In the genomic region with DNA sequence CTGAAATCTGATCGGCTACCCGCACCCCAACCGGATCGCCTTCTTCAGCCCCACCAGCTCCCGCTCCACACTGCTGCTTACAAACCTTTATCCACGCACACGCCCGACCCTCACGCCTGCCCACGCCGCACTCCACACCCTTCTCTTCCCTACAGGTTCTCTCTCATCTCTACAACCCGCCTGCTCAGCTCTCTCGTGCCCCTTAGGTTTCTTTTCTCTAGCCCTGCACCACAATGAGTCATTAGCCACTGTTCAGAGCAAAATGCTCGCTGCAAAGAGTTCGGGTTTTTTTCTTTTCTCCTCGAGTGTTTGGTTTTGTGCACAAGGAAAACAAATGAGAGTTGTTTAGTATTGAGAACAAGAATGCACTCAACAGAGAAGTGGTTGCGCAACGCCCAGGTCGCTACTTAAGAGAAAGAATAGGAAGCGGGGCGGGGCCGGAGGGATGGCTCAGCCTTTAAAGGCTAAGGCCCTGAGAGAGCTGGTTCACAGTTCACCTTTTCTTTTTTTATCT, we compare ENCODE assay signal across 8 mouse cellular contexts. TPM values are rescaled to one million over a fixed set of nuclear protein-coding genes. Genes with fewer than 3 reads are reported as not detected.
DNase-seq lines count a peak whose midpoint lies in the region; ATAC-seq and TF ChIP-seq lines count a peak whose summit lies in the region.

No protein-coding gene starts in this region.

- no peak for DNase-seq in frontal cortex, postnatal 25 days (ENCODE audit: low spot score in 2 of 2)
- DNase-seq in brain, adult 2 months (ENCODE audit: low read depth, low spot score), result peak; percentile 81
- peak; percentile 47 for DNase-seq in gastrocnemius, adult 8-10 months (ENCODE audit: low spot score in 2 of 2)
- peak; percentile 71 for DNase-seq in hindbrain, postnatal 0 days (ENCODE audit: low spot score)
- peak; percentile 78 for DNase-seq in naive thymus-derived CD4-positive, alpha-beta T cell, adult 2 months (ENCODE audit: low read depth)
- peak; percentile 70 for DNase-seq in stomach, postnatal 0 days (ENCODE audit: low spot score)

- no peak for TF ChIP-seq EP300 in stomach, postnatal 0 days (optimal IDR thresholded peaks at IDR 0.05)

- peak overlapping the region; percentile 62 for H3K9ac ChIP-seq in hindbrain, postnatal 0 days (replicated peaks; ENCODE audit: low read length)
- H3K9ac ChIP-seq in liver, embryonic 12.5 days, result peak overlapping the region; percentile 65
- H3K9ac ChIP-seq in stomach, postnatal 0 days (ENCODE audit: low read length), result peak overlapping the region; percentile 82

- under 1% methylated on average over 22 of the region's 22 CpGs for WGBS in hindbrain, postnatal 0 days
- under 1% methylated on average over 22 of the region's 22 CpGs for WGBS in liver, embryonic 12.5 days (ENCODE audit: insufficient replicate concordance)
- WGBS in stomach, postnatal 0 days, result under 1% methylated on average over 22 of the region's 22 CpGs

- H3K4me3 ChIP-seq in hindbrain, postnatal 0 days (ENCODE audit: low read length), result peak overlapping the region; percentile 61
- H3K4me3 ChIP-seq in liver, embryonic 12.5 days, result peak overlapping the region; percentile 74
- peak overlapping the region; percentile 84 for H3K4me3 ChIP-seq in stomach, postnatal 0 days (ENCODE audit: low read depth, low read length)

- peak overlapping the region; percentile 61 for H3K4me2 ChIP-seq in hindbrain, postnatal 0 days (ENCODE audit: low read depth, low read length)
- H3K4me2 ChIP-seq in liver, embryonic 12.5 days, result peak overlapping the region; percentile 81
- peak overlapping the region; percentile 76 for H3K4me2 ChIP-seq in stomach, postnatal 0 days (replicated peaks; ENCODE audit: low read depth)

- ATAC-seq in frontal cortex, adult (ENCODE audit: low TSS enrichment), result peak; percentile 24
- ATAC-seq in hindbrain, postnatal 0 days, result peak; percentile 57
- ATAC-seq in liver, embryonic 12.5 days, result peak; percentile 4; the same call in 1 of the 2 replicates
- ATAC-seq in stomach, postnatal 0 days (ENCODE audit: low FRiP score, low TSS enrichment), result peak; percentile 27

- TF ChIP-seq CTCF in hindbrain, postnatal 0 days (IDR thresholded peaks at IDR 0.05; ENCODE audit: low read depth), result no peak; the same call in 1 of the 2 replicates
- no peak for TF ChIP-seq CTCF in stomach, postnatal 0 days (IDR thresholded peaks at IDR 0.05; ENCODE audit: low read depth)

- no peaks in the 10 kb centered on the region for H3K27me3 ChIP-seq in hindbrain, postnatal 0 days (ENCODE audit: insufficient read depth, low read length)
- no peaks in the 10 kb centered on the region for H3K27me3 ChIP-seq in liver, embryonic 12.5 days (replicated peaks)
- no peaks in the 10 kb centered on the region for H3K27me3 ChIP-seq in stomach, postnatal 0 days (ENCODE audit: control insufficient read depth, insufficient read depth, low read length)

- H3K4me1 ChIP-seq in hindbrain, postnatal 0 days (ENCODE audit: insufficient read depth, low read length), result 0 out of 2 replicates have a peak, but pooled peaks cover 3% of the 10 kb centered on the region
- peaks cover 45% of the 10 kb centered on the region for H3K4me1 ChIP-seq in liver, embryonic 12.5 days
- H3K4me1 ChIP-seq in stomach, postnatal 0 days (replicated peaks; ENCODE audit: control insufficient read depth, insufficient read depth), result no peaks in the 10 kb centered on the region; the same call in 1 of the 2 replicates

- no peaks in the 10 kb centered on the region for H3K9me3 ChIP-seq in hindbrain, postnatal 0 days (ENCODE audit: low read length)
- no peaks in the 10 kb centered on the region for H3K9me3 ChIP-seq in liver, embryonic 12.5 days (replicated peaks)
- H3K9me3 ChIP-seq in stomach, postnatal 0 days (ENCODE audit: control insufficient read depth, low read length), result no peaks in the 10 kb centered on the region

- H3K27ac ChIP-seq in hindbrain, postnatal 0 days, result peak overlapping the region; percentile 81
- peak overlapping the region; percentile 78 for H3K27ac ChIP-seq in liver, embryonic 12.5 days
- peak overlapping the region; percentile 98 for H3K27ac ChIP-seq in stomach, postnatal 0 days (replicated peaks)

- no peaks in the 10 kb centered on the region for H3K36me3 ChIP-seq in hindbrain, postnatal 0 days (ENCODE audit: insufficient read depth, low read length)
- no peaks in the 10 kb centered on the region for H3K36me3 ChIP-seq in liver, embryonic 12.5 days
- no peaks in the 10 kb centered on the region for H3K36me3 ChIP-seq in stomach, postnatal 0 days (ENCODE audit: control insufficient read depth, insufficient read depth, low read length)

RNA-seq across cellular contexts. Expression of gene Klrb1b, which starts 17.4 kb away (rescaled TPM):
- total RNA-seq in gastrocnemius, adult 8-10 months (2022), result not detected
- not detected in 2 replicates for total RNA-seq in hindbrain, postnatal 0 days (2014; rRNA removed)
- not detected in 2 replicates for polyA plus RNA-seq in hindbrain, postnatal 0 days (2015; fragmentation: Nextera tagmentation; extraction: Ambion mirVana)
- not detected in 2 replicates for polyA plus RNA-seq in liver, embryonic 12.5 days (2016; fragmentation: Nextera tagmentation; extraction: Ambion mirVana)
- polyA plus RNA-seq in stomach, postnatal 0 days (2015; fragmentation: Nextera tagmentation; extraction: Ambion mirVana), result 0.16 and 0.19 TPM in 2 replicates

RNA-seq across cellular contexts. Expression of gene Gm44511, which starts 17.4 kb away (rescaled TPM):
- under 1 TPM in 1 of 4 experiments, not detected in 3; 0.61 TPM for total RNA-seq in gastrocnemius, adult 8-10 months (2022)
- total RNA-seq in hindbrain, postnatal 0 days (2014; rRNA removed), result not detected in 2 replicates
- polyA plus RNA-seq in hindbrain, postnatal 0 days (2015; fragmentation: Nextera tagmentation; extraction: Ambion mirVana), result not detected in 2 replicates
- polyA plus RNA-seq in liver, embryonic 12.5 days (2016; fragmentation: Nextera tagmentation; extraction: Ambion mirVana), result not detected in 2 replicates
- polyA plus RNA-seq in stomach, postnatal 0 days (2015; fragmentation: Nextera tagmentation; extraction: Ambion mirVana), result not detected in 2 replicates

RNA-seq across cellular contexts. Expression of gene Clec2i, which starts 43.9 kb away (rescaled TPM):
- not detected for total RNA-seq in gastrocnemius, adult 8-10 months (2022)
- not detected in 2 replicates for total RNA-seq in hindbrain, postnatal 0 days (2014; rRNA removed)
- polyA plus RNA-seq in hindbrain, postnatal 0 days (2015; fragmentation: Nextera tagmentation; extraction: Ambion mirVana), result 0.06 and 0.08 TPM in 2 replicates
- polyA plus RNA-seq in liver, embryonic 12.5 days (2016; fragmentation: Nextera tagmentation; extraction: Ambion mirVana), result 0.06 TPM in 1 of 2 replicates, not detected in the other
- polyA plus RNA-seq in stomach, postnatal 0 days (2015; fragmentation: Nextera tagmentation; extraction: Ambion mirVana), result 0.06 and 0.17 TPM in 2 replicates

RNA-seq across cellular contexts. Expression of gene BC035044, which starts 47.4 kb away (rescaled TPM):
- total RNA-seq in gastrocnemius, adult 8-10 months (2022), result not detected
- 0.61 TPM in 1 of 2 replicates, not detected in the other for total RNA-seq in hindbrain, postnatal 0 days (2014; rRNA removed)
- 0.39 and 0.88 TPM in 2 replicates for polyA plus RNA-seq in hindbrain, postnatal 0 days (2015; fragmentation: Nextera tagmentation; extraction: Ambion mirVana)
- 6.3 and 6.4 TPM in 2 replicates for polyA plus RNA-seq in liver, embryonic 12.5 days (2016; fragmentation: Nextera tagmentation; extraction: Ambion mirVana)
- polyA plus RNA-seq in stomach, postnatal 0 days (2015; fragmentation: Nextera tagmentation; extraction: Ambion mirVana), result 0.59 and 0.68 TPM in 2 replicates

RNA-seq across cellular contexts. Expression of gene Klrb1c, which starts 54.5 kb away (rescaled TPM):
- total RNA-seq in gastrocnemius, adult 8-10 months (2022), result not detected
- 0.10 TPM in 1 of 2 replicates, not detected in the other for total RNA-seq in hindbrain, postnatal 0 days (2014; rRNA removed)
- polyA plus RNA-seq in hindbrain, postnatal 0 days (2015; fragmentation: Nextera tagmentation; extraction: Ambion mirVana), result 0.13 and 0.14 TPM in 2 replicates
- 0.10 TPM in 1 of 2 replicates, not detected in the other for polyA plus RNA-seq in liver, embryonic 12.5 days (2016; fragmentation: Nextera tagmentation; extraction: Ambion mirVana)
- polyA plus RNA-seq in stomach, postnatal 0 days (2015; fragmentation: Nextera tagmentation; extraction: Ambion mirVana), result 0.07 and 0.18 TPM in 2 replicates

Comparison
In these comparisons a context has a peak if more than half of its experiments do, and no peak if none do; other contexts are left out.
1. ATAC-seq: peak in every context shown above with its lines; median percentile 57 in hindbrain, postnatal 0 days; 27 in stomach, postnatal 0 days; 24 in frontal cortex, adult; 4 in liver, embryonic 12.5 days.
2. DNase-seq: peak in brain, adult 2 months (single experiment), gastrocnemius, adult 8-10 months (2 of 2), hindbrain, postnatal 0 days (single experiment), naive thymus-derived CD4-positive, alpha-beta T cell, adult 2 months (single experiment) and stomach, postnatal 0 days (single experiment); none in frontal cortex, postnatal 25 days (0 of 2).
3. Peak in every context shown above with its lines, with median percentiles within 50 percentile points of each other: H3K27ac ChIP-seq, H3K4me2 ChIP-seq, H3K4me3 ChIP-seq and H3K9ac ChIP-seq.